Mouse (Mus musculus) kidney, postnatal 14 days (tissue): ENCODE measurements around the gene Ssc5d.

Experiments used
- DNase-seq: peaks from one replicate; pipeline ENCODE4 v3.0.0; 2022; ENCODE audit warnings: mixed read lengths

The Ssc5d gene

DNA sequence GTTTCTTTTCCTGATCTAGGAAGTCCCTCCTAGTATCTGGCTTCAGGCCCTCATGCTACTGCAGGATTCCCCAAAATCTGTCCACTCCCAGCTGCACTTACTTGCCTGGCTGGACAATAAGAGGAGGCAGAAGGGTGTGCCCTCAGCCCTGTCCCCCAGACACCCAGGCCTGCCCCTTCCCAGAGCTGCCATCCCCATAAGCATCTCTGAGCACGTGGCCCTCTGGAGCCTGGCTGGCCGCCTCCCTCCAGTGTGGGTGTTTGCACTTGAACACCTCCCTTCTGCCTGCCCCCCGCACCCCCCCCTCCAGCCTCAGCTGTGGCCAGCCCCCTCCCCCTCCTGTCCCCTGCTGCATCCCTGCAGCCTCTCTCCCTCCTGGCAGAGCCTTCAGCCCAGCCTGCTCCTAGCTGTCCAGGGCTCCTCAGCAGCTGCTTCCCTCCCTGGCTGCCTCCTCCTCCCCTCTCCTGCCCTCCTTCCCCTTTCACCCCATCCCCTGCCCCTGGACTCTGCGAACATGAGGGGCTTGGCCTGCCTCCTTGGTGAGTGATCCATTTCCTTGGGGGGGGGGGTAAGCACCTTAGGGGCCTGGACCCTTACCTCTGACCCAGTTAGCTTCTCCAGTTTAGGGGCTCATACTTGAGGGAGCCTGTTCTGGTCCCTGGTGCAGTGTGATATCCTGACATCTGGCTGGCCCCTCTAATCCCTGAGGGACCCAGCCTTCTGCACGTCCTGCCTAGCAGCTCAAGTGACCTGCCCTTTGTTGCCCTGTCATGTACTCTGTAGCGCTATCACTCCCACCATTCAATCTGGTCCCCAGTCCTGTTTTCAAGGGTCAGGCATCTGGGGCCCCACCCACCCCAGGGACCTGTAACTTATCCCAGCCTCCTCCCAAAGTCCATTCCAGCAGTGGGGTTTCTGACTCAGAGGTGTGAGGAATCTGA is at the start of gene Ssc5d:
Gene Ssc5d (plus strand): TSS at position 345 of the 941 bp plus-strand sequence.
- peak; percentile 37 for DNase-seq

DNA sequence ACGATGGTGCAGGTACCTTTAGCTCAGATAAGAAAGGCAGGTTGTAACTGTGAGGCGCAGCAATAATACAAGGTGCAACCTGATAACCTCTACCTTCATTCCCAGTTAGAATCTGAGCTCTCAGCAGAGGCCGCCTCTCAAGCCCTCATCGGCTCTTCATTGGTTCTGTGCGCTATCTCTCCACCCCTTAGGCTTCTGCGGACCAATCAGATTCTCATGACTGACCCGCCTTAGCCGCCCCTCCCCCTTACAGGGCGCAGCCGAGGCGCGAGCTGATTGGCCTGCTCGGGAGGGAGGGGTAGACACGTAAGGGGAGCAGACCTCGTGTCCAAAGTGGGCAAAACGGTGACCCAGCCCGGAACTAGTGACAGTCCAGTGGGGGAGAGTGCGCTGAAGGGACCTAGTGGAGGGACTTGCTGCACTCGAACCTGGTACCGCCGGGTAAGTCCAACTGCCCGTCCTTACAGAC is 48.8 kb upstream of the Ssc5d start, which contains the start of gene Isoc2a:
Gene Isoc2a (plus strand): TSS at position 401 of the 469 bp plus-strand sequence.
- DNase-seq, result peak; percentile 94

DNA sequence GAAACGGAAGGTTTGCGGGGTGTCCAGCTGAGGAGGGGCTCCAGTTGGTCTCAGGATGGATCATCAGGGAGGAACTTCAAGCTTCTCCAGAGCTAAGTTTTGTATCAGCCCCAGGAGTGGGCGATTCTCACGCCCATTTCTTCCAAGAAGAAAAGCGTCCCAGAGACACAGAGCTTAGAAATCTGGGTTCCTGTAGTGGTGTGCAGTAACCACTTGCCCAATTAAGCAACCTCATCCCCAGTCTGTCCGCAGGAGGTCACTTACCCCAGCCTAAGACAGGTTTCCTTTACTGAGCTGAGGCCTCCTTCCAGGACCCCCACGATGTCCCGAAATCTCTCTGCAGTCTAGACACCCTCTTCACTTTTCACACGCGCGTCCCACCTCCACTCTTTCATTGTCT is 48.4 kb upstream of the Ssc5d start:
- DNase-seq, result no peak

DNA sequence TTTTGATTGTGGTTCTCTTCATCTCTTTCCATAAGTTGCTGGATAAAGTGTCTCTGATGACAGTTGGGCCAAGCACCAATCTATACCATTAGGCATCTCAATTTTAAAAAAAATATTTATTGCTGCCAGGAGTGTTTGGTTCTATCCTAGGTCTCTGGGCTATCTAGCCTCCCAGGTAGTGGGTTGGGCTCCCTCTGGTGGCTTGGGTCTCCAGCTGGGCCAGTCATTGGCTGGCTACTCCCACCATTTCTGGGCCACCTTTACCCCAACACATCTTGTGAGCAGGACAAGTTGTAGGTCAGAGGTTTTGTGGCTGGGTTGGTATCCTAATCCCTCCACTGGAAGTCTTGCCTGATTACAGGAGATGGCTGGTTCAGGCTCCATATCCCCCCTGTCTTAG is 47.4 kb upstream of the Ssc5d start:
- peak; percentile 39 for DNase-seq

DNA sequence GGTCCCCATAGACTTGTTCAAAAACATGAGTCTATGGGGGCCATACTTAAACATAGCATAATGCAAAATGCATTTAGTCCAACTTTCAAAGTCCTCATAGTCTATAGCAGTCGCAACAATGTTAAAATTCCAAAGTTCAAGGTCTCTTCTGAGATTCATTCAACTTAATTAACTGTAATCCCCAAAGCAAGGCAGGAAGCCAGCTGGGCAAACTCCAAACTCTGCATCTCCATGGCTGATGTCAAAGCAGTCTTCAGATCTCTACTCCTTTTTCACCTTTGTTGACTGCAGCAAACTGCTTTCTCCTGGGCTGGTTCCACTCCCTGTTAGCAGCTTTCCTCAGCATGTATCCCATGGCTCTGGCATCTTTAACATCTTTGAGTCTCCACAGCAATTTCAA is 46.5 kb upstream of the Ssc5d start:
- peak; percentile 24 for DNase-seq

DNA sequence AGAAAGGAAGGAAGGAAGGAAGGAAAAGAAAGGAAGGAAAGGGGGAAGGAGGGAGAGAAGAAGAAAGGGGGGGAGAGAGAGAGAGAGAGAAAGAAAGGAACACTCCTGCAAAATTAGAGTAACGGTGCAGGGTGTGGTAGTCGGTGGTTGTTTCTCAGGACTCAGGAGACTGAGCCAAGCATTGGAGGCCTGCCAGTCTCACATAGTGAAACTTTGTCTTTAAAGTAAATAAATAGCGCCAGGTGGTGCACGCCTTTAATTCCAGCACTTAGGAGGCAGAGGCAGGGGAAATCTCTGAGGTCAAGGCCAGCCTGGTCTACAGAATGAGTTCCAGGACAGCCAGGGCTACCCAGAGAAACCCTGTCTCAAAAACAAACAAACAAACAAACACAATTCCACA is 38.9 kb upstream of the Ssc5d start:
- no peak for DNase-seq

DNA sequence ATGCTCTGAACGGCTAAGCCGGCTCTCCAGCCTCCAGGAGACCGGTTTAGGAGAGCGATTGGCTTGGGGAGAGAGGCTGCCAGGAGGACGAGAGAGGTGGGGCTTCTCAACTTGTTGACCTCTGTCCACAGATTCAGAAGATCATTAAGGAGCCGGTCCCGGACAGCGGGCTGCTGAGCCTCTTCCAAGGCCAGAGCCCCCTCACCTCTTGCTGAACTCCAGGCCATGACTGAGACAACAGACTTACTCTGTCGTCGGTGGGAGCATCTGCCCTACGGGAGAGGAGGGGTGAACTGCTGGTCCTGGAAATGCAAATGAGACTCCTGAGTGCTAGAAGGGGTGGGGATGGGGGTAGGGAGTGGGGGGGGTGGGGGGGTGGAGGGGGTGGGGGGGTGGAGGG is 30.4 kb upstream of the Ssc5d start:
- no peak for DNase-seq

DNA sequence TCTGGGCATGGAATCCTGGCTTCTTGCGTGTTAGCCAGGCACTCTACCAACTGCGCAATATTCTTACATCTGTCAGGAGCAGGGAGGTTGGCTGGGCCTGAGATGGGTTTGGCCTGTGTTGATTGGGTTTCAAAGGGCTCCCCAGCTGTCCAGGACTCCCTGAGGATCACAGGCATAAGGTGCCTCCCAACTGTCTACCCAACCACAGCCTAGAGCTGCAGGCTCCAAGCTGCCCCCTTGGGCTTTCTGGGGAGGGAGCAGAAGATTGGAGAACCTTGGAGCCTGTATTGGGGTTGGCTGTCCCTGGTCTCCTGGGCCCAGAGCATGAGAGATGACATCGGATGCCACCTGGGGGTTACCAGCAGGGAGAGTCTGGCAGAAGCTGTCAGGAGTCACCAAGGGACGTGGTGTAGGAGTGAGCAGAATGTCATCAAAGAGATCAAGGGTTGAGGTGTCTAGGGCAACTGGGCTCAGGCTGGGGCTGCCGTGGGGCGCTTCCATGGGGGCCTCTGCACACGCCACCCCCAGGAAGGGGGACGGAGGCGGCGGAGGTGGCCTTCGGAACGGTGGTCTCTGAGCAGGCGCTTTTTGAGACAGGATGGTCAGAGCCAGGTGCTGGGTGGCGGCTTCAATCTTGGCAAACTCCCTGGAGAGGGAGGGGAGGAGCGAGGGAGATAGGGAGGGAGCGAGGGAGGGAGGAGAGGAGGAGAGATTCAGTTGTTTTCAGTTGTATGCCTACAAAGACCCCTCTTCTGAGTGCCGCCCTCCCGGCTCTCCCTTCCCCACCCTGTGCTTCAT is 26.5 kb upstream of the Ssc5d start:
- no peak for DNase-seq

DNA sequence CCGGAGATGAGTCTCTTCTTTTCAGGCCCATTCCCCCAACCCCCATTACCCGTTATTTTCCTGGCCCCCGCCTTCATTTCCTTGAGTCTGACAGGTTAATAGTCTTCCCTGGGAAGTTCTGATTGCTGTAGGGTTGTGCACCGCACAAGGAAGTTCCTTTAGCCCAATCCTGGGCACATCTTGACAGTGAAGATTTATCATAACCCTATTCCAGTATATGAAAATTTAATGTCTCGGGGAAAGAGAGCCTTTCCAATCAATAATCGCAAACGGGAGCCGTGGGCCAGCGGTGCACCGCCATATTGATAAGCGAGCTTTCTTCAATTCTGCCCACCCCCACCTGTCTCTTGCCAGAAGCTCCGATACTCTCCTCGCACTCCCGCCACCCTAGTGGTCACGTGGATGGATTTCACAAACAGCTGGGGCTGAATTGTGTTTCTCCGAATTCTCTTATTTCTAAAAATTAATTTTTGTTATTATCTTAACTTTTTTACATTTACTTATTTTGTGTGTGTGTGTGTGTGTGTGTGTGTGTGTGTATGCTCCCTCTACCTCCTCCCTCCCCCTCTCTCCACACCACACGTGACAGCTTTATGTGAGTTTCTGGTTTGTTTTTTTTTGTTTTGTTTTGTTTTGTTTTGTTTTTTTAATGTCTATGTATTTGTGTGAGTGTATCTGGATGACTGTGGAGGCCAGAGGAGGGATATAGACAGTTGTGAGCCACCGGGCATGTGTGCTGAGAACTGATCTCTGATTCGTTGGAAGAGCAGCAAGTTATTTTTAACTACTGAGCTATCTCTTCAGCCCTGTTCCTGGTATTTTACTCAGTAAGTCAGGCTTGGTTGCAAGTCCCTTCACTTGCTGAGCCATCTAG is 25.7 kb upstream of the Ssc5d start:
- no peak for DNase-seq

DNA sequence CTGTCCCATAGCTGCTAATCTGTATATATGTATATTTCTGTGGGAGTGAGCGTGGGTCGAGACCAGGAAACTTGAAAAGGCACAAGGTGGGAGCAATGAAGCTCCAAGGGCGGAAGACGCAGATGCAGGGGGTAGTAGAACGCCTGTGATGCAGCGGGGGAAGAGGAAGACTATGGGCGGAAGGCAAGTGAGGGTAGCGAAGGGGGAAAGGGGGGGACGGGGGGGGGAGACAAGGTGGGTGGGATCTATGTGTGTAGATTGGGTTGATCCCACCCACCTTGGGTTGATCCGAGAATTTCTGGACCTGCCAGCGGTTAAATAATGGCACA is 25.1 kb upstream of the Ssc5d start:
- DNase-seq, result no peak

DNA sequence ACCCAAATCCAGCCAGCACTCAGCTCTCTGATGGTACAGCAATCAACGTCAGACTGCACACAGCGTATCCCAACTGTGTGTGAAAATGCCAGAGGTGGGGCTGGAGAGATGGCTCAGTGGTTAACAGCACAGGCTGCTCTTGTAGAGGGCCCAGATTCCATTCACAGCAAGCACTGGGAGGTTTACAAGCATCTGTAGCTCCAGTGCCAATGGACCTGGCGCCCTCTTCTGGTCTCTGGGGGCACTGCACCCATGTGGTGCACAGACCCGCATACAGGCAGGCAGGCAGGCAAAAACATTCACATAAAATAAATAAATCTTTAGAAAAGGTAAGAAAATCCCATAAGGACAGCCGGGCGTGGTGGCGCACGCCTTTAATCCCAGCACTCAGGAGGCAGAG is 24.4 kb upstream of the Ssc5d start:
- no peak for DNase-seq

DNA sequence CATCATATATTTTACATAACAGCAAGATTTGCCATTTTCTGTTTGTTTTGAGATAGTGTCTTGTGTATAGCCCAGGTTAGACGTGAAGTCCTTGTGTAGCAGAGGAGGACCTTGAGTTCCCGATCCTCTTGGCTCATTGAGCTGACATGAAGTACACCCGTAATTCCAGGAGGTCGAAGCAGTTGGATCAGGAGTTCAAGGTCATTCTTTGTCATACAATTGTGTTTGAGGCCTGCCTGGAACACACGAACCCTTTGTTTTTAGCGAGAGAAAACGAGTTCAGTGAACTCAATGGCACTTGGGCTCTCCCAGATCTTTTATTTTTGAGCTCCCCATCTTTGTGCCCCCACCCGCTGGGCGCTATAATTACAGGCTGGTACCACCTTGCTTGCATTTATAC is 23.2 kb upstream of the Ssc5d start:
- no peak for DNase-seq

DNA sequence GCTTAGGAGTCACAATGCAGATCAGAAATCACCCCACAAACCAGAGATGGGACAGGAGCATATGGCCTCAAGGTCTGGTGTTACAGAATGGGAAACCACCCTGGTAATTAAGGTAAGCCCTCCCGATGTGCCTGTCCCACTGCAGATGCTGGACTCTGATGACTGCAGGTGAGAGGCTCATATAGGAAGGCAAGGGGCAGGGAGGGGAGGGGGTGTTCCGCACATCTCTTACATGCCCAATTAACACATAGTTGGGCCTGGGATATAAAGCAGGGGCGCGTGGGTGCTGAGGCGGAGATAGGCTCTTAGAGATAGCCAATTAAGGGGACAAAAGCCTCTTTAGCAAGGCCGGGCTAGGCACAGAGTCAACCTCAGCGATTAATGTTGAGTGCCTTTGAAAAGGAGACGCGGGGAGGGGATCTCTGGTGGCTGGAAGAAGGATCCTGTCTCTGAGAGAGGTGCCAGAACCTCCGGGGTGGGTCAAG is 19.1 kb upstream of the Ssc5d start, which contains the start of gene Gm36210:
Gene Gm36210 (minus strand): TSS at position 51 of the 485 bp plus-strand sequence.
- no peak for DNase-seq

DNA sequence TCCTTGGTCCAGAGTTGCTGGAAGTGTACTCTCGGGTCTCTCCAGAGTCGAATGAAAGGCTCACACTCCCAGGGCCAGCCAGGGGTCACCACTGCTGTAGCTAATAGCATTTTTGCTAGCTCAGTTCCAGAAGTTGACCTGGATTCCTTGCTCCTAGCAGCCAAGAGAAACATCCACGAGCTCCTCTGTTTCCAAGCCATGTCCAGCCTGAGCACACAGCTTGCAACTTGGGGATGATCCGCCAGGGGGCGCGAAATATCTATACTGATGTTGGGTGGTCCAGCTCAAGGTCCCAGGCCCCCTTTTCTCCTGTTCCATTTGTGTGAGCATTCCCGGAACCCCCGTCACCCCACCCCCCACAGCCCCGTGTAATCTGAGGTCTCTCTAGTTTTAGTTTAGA is 14.0 kb upstream of the Ssc5d start:
- peak; percentile 66 for DNase-seq

DNA sequence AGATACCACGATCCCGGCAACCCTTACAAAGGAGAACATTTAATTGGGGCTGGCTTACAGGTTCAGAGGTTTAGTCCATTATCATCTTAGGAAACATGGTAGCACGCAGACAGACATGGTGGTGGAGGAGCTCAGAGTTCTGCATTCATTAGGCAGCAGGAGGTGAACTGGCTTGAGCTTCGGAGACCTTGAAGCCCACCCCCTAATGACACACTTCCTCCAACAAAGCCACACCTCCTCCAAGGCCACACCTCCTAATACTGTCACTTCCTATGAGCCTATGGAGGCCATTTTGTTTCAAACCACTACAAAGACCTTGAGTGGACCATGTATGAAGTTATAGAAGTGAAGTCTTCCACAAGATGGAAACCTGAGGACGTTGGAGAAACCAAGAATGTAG is 13.3 kb upstream of the Ssc5d start:
- DNase-seq, result no peak

DNA sequence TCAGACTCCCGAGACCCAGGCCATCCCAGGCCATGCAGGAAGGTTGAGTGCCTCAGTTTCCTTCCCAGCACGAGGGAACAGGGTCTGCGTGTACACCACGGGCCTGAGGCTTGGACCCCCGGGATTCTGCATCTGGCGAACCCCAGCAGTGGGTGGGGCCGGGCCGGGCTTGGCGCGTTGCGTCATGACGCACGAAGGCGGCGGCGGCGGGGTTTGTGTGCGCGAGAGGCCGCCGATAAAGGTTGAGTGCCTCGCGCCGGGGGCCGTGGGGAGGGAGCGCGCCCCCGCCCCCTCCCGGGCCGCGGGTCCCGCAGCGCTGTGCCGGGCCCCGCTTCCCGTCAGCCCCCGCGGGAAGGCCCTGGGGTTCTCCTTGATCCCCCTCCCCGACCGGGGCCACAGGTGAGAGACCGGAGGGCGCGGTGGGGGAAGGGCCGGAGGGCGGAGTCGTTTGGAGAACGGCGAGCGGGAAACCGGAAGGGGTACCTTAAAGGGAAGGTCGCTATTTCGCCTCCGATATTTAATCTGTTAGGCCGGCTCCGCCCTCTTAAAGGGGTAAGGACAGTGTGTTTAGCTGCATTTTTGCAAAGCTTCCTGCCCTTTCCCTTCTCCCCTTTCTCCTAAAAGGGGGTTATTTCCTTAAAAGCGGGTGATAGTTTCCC is 10.4 kb upstream of the Ssc5d start, which contains the start of gene Zfp628:
Gene Zfp628 (plus strand): TSS at position 211 of the 659 bp plus-strand sequence.
- peak; percentile 96 for DNase-seq

DNA sequence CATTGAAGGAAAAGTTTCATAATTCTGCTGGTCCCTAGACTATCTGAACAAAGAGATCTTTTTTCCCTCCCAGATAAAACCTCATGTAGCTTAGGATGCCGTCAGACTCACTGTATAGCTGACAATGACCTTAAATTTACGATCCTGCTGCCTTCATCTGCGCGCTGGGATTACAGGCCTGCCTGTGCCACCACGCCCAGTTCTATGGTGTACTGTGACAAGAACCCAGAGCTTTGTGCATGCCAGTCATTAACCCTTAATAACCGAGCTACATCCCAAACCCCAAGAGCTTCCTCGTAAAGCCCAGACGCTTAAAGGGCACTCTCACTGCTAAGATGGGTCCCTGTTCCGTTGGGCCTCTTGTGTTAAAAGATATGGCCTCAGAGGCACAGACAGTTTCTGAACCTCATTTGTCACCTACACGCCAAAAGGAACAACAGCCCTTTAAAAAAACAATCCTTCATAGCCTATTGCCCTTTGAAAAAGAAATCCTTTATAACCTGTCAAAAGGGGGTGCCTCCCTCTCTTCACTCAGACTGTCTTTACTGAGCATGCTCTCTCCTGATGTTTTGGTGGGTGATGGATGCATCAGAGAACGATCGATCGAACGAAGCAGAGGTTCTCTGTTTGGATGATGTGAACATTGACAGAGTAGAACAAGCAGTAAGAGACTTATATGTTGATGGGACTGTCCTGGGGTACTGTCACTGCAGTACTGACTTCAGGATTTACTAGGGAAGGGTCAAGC is 9.7 kb upstream of the Ssc5d start:
- peak; percentile 43 for DNase-seq

DNA sequence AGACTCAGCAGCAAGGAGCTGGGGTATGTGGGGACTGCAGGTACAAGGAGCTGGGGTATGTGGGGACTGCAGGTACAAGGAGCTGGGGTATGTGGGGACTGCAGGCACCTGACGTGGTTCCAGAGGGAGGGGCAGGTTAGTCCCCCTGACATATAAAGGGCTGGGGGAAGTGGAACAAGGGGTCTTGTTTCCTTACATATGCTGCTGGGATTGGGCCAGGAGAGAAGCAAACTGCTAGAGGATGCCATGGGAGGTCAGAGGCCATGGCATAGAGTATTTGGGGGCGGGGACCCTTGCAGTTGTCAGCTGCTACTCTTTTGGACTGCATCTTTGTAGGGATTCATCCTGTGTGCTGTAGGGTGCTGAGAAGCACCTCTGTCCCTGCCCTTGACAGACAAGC is 8.1 kb upstream of the Ssc5d start:
- DNase-seq, result no peak

DNA sequence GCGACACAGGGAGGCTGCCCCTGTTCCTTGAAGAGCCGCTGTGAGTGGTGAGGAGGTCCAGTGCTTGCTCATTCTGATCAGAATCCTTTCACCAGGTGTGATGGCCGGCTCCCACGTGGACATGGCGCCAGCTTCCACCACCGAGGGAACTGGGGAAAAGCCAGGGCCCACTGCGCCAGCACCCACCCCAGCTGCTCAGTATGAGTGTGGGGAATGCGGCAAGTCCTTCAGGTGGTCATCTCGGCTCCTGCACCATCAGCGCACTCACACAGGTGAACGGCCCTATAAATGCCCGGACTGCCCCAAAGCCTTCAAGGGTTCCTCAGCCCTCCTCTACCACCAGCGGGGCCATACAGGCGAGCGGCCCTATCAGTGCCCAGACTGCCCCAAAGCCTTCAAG is 6.9 kb upstream of the Ssc5d start:
- DNase-seq, result no peak

DNA sequence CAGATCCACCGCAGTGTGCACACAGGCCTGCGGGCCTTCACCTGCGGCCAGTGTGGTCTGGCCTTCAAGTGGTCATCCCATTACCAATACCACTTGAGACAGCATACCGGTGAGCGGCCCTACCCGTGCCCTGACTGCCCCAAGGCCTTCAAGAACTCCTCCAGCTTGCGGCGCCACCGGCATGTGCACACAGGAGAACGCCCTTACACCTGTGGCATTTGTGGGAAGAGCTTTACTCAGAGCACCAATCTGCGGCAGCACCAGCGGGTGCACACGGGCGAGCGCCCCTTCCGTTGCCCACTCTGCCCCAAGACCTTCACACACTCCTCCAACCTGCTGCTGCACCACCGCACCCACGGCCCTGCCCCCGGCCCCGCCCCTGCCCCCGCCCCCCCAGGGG is 6.5 kb upstream of the Ssc5d start:
- DNase-seq, result no peak

DNA sequence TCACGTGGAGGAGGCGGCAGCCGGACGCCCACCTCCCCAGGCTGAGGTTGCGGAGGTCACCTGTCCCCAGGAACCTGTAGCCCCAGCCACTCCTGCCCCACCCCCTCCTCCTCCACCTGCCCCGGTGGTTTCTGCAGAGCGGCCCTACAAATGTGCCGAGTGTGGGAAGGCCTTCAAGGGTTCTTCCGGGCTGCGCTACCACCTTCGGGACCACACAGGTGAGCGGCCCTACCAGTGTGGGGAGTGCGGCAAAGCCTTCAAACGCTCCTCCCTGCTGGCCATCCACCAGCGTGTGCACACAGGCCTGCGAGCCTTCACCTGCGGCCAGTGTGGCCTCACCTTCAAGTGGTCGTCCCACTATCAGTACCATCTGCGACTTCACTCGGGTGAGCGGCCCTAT is 5.6 kb upstream of the Ssc5d start:
- DNase-seq, result no peak
